Mouse (Mus musculus) lung, embryonic 14.5 days (tissue): ENCODE data around the gene Pak6. TPM values are rescaled to one million over a fixed set of nuclear protein-coding genes. Genes with fewer than 3 reads are reported as not detected.

Experiments used
- ATAC-seq: fragments of 200-750 bp; cut with Nextera tagmentation; 2 replicates; pipeline ENCODE4 v1.8.0; 2017; ENCODE audit warnings: mild to moderate bottlenecking, moderate TSS enrichment, moderate library complexity; ENCODE audit not compliant: insufficient read depth
- DNase-seq: peaks from one replicate; pipeline ENCODE4 v3.0.0-alpha.2; 2015
- H3K27ac ChIP-seq: fragments of 300-500 bp; sonication (generic); 2 replicates; pipeline ENCODE4 v1.5.1; 2014; ENCODE audit warnings: low read depth, mild to moderate bottlenecking, moderate library complexity
- H3K27me3 ChIP-seq: fragments of 300-500 bp; sonication (generic); 2 replicates; pipeline ENCODE4 v1.6.1; 2014; ENCODE audit warnings: low read length, control low read depth; ENCODE audit not compliant: insufficient read depth
- H3K36me3 ChIP-seq: fragments of 300-500 bp; sonication (generic); 2 replicates; pipeline ENCODE4 v1.6.1; 2014; ENCODE audit warnings: control low read depth; ENCODE audit not compliant: insufficient read depth
- H3K4me1 ChIP-seq: fragments of 300-500 bp; sonication (generic); 2 replicates; pipeline ENCODE4 v1.6.1; 2014; ENCODE audit warnings: antibody characterized with exemption, control low read depth; ENCODE audit not compliant: insufficient read depth
- H3K4me2 ChIP-seq: fragments of 300-500 bp; sonication (generic); 2 replicates; pipeline ENCODE4 v1.6.1; 2014; ENCODE audit warnings: mild to moderate bottlenecking
- H3K4me3 ChIP-seq: fragments of 300-500 bp; sonication (generic); 2 replicates; pipeline ENCODE4 v1.5.1; 2014; ENCODE audit warnings: low read depth, low read length
- H3K9ac ChIP-seq: fragments of 300-500 bp; sonication (generic); 2 replicates; pipeline ENCODE4 v1.6.1; 2014
- H3K9me3 ChIP-seq: fragments of 300-500 bp; sonication (generic); 2 replicates; pipeline ENCODE4 v1.6.1; 2016; ENCODE audit warnings: low read depth, low read length, control low read depth
- CTCF ChIP-seq: IDR thresholded peaks from 2 replicates; pipeline ENCODE4 v1.5.1; 2016; ENCODE audit warnings: antibody characterized with exemption, low read depth
- WGBS: fragments of 180-500 bp; shearing (Covaris S2); extraction: QIAGEN DNeasy Blood & Tissue Kit; methylation state at CpG from one replicate; pipeline ENCODE4 v1.1.7; 2014; 5-methylcytosine and 5-hydroxymethylcytosine counted together
- polyA plus RNA-seq: library from polyadenylated mRNA; unstranded; fragments of >200 nt; fragmentation: Nextera tagmentation; extraction: Ambion mirVana; gene quantifications from 2 replicates; pipeline ENCODE4 v1.2.1, GENCODE M21; 2014

Pak6 gene
- polyA plus RNA-seq, 1 experiment from 2014 or later = 0.95 TPM

DNA sequence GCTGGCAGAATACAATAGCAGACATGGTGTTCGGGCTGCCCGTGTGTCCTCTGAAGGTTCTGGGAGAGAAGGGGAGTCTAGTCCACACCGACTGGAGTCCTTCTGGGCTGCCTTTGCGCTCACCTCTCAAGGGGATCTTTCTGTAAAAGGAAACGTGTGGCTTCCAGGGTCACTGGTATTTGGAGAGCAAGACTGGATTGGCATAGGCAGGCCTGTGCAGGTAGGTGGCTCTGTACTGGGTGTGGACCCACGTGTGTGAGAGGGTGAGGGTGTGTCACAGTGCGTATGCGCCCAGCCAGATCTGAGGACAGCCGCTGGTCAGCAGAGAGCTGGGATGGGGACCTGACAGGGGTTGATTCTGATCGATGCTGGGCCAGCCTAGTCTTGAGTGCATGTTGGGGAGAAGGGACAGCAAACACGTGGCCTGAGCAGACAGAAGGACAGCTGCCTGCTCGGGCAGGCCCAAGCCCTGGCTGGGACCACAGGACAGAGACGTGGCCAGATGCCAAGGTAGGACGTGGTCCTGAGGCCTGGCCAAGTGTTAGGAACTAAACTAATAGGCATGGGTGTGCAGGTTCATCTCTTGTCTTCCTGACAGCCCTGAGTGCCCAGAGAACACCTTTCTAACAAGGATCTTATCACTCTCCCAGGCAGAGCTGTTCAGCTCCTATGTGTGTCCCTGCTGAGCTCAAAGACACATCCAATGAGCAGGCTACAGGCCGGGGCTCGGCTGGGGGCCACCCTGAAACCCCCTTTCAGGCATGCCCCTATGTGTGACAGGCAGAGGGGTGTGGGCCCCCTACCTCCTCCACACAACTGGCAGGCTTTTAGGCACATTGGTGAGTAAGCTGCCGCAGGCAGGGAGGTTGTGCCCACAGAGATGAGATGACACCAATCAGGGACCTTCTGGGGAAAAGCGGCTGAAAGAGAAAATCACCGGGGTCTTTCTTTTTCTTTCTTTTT, 982 bp downstream of the Pak6 start:
- Histone ChIP-seq H3K27ac (no peak overlapping the region), H3K4me2 (peak overlapping the region; percentile 73), H3K36me3 (no peaks in the 10 kb centered on the region), H3K27me3 (peaks cover 21% of the 10 kb centered on the region), H3K4me1 (peaks cover 7% of the 10 kb centered on the region; the same call in 1 of the 2 replicates), H3K4me3 (peak overlapping the region; percentile 40), H3K9me3 (no peaks in the 10 kb centered on the region), H3K9ac (peak overlapping the region; percentile 43; the same call in 1 of the 2 replicates)
- no peak; the same call in 1 of the 2 replicates for TF ChIP-seq CTCF
- 50% methylated on average over 19 of the region's 19 CpGs for WGBS
- ATAC-seq (peak; percentile 28), DNase-seq (no peak)

DNA sequence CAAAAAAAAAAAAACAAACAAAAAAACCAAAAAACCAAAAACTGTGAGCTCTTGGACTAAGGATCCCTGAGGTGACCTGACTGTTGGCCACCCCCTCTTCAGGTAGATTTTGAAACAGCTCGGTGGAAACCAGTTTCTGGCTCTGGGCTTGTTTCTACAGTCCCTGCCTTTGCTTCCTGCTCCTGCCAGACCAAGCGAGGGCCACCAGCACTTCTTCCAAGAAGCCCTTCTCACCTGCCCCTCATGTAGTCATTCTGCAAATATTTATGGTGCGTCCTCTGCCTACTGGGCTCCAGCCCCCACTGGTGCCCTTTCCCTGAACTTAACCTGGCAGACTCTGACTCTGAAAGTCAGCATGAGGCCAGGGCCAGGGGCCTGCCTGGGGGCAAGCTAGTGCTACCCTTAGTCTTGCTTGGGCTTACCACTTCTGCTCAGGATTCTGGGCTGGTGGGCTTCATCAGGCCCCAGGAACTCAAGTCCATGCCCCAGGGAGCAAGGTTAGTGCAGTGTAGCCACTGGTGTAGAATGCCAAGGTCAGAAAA, 1.9 kb downstream of the Pak6 start:
- Histone ChIP-seq H3K27me3 (peaks cover 21% of the 10 kb centered on the region), H3K4me2 (no peak overlapping the region), H3K9me3 (no peaks in the 10 kb centered on the region), H3K4me3 (no peak overlapping the region), H3K4me1 (no peaks in the 10 kb centered on the region; the same call in 1 of the 2 replicates), H3K9ac (no peak overlapping the region), H3K36me3 (no peaks in the 10 kb centered on the region), H3K27ac (no peak overlapping the region)
- DNase-seq (no peak), ATAC-seq (no peak)
- TF ChIP-seq CTCF = no peak
- WGBS = 44% methylated on average over 3 of the region's 3 CpGs

DNA sequence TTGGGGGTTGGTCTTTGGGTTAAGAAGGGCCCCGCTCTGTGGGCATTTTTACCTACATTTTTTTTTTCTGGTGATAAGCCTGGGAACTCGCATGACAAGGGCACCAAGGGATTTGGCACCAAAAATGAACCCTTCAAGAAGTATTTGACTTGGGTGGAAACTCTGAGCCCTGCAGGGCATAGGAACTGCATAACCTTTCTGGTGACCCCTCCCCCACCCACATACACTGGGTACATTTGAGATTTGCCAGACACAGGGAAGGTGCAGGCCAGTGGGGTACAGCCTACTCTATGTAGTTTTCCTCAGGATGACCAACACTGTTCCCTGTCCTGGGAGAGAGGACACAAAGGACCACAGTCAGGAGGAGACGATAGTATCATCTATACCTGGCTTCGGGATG, 2.5 kb downstream of the Pak6 start:
- TF ChIP-seq CTCF = no peak
- no peak overlapping the region for H3K4me2 ChIP-seq
- no peak overlapping the region for H3K9ac ChIP-seq
- peaks cover 21% of the 10 kb centered on the region for H3K27me3 ChIP-seq
- DNase-seq = no peak
- 75% methylated on average over 4 of the region's 4 CpGs for WGBS
- no peak overlapping the region for H3K27ac ChIP-seq
- no peaks in the 10 kb centered on the region for H3K9me3 ChIP-seq
- no peaks in the 10 kb centered on the region for H3K36me3 ChIP-seq
- no peaks in the 10 kb centered on the region for H3K4me1 ChIP-seq
- no peak for ATAC-seq
- no peak overlapping the region for H3K4me3 ChIP-seq

DNA sequence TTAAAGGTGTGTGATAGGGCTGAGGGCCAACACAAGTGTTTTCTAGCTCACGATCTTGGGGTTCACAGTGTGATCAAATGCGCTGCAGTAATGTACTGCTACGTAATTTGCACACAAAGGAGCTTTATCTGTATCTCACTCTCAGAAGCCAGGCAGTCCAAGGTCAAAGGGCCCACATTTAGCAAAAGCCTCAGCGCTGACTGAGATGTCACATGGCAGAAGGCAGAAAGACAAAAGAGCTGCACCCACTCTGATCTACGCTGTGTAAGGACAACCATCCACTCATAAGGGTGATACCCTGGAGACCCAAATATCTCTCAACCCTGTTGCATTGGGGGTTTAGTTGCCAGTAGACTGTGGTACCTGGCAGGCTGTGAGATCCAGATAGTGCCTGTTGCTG, 4.1 kb downstream of the Pak6 start:
- 45% methylated on average over 5 of the region's 5 CpGs for WGBS
- Histone ChIP-seq H3K4me2 (no peak overlapping the region), H3K9me3 (no peaks in the 10 kb centered on the region), H3K36me3 (no peaks in the 10 kb centered on the region), H3K27me3 (peaks cover 17% of the 10 kb centered on the region), H3K9ac (no peak overlapping the region), H3K27ac (no peak overlapping the region), H3K4me1 (no peaks in the 10 kb centered on the region), H3K4me3 (no peak overlapping the region)
- no peak for DNase-seq
- no peak for ATAC-seq
- TF ChIP-seq CTCF = no peak

DNA sequence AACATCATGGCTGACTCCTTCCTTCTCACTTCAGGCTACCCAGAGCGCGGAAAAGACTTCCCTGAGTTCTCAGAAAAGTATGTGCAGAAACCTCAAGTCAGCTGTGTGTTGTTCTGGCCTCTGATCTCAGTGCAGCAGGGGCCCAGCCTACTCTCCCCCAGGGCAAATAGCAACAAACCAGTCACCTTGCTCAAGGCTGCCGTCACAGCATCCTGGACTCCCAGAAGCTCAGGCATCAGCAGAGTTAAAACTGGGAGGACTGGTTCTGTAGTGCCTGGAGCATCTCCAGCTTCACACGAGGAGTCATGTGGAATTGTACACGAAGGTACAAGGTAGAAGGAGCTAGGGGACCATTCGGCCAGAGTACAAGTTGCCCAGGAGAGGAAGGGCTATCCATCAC, 6.1 kb downstream of the Pak6 start:
- H3K9ac ChIP-seq = no peak overlapping the region
- no peaks in the 10 kb centered on the region for H3K36me3 ChIP-seq
- peaks cover 12% of the 10 kb centered on the region; the same call in 1 of the 2 replicates for H3K27me3 ChIP-seq
- no peak for TF ChIP-seq CTCF
- H3K4me1 ChIP-seq = no peaks in the 10 kb centered on the region
- H3K27ac ChIP-seq = no peak overlapping the region
- H3K9me3 ChIP-seq = no peaks in the 10 kb centered on the region
- ATAC-seq = no peak
- no peak for DNase-seq
- H3K4me3 ChIP-seq = no peak overlapping the region
- WGBS = 46% methylated on average over 6 of the region's 6 CpGs
- no peak overlapping the region for H3K4me2 ChIP-seq

DNA sequence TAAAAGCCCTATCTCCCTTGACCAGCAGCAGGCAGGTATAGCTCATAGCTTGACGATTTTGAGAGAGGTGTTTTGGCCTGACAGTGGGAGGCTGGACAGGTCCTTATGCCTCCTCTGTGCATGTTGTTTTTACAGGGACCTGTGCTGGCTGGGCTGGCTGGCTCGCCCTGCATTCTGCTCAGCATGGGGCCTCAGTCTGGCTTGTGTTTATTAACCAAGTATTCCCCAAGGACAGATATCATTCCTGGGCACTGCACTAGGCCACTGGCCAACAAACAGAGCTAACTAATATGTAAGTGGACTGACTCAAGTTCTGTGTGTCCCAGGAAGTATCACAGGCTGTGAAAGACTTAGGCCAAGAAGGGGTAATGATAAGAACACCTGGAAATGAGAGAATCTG, 6.7 kb downstream of the Pak6 start:
- Histone ChIP-seq H3K27ac (no peak overlapping the region), H3K9me3 (no peaks in the 10 kb centered on the region), H3K36me3 (no peaks in the 10 kb centered on the region), H3K27me3 (peaks cover 17% of the 10 kb centered on the region; the same call in 1 of the 2 replicates), H3K9ac (no peak overlapping the region), H3K4me1 (no peaks in the 10 kb centered on the region), H3K4me3 (no peak overlapping the region), H3K4me2 (no peak overlapping the region)
- WGBS = 24% methylated on average over 2 of the region's 2 CpGs
- DNase-seq = no peak
- TF ChIP-seq CTCF = no peak
- ATAC-seq = no peak

DNA sequence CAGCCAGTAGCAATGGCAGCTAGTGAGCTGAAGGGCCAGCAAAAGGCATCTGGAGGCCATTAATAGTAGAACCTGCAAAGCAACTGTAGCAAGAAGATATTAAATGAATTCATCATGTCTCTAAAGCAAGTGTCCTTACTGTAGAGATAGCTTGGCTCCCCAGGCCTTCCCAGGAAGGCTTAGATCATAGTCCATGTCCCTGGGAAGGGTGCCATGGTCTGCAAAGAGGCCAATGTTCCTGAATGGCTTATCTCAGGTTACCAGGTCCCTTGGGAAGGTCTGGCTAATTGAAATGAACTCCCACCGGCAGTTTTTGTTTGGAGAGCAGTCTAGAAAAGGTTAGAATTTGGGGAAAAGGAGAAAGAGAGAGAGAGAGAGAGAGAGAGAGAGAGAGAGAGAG, 8.6 kb downstream of the Pak6 start:
- no peaks in the 10 kb centered on the region for H3K36me3 ChIP-seq
- ATAC-seq (no peak), DNase-seq (no peak)
- no peak for TF ChIP-seq CTCF
- H3K4me2 ChIP-seq = no peak overlapping the region
- H3K9me3 ChIP-seq = no peaks in the 10 kb centered on the region
- H3K9ac ChIP-seq = no peak overlapping the region
- no peak overlapping the region for H3K27ac ChIP-seq
- H3K4me3 ChIP-seq = no peak overlapping the region
- H3K4me1 ChIP-seq = no peaks in the 10 kb centered on the region
- WGBS = 47% methylated on average over 1 of the region's 1 CpGs
- peaks cover 34% of the 10 kb centered on the region for H3K27me3 ChIP-seq
